Comparison of ENCODE assay signal across 22 mouse cellular contexts in the genomic region with DNA sequence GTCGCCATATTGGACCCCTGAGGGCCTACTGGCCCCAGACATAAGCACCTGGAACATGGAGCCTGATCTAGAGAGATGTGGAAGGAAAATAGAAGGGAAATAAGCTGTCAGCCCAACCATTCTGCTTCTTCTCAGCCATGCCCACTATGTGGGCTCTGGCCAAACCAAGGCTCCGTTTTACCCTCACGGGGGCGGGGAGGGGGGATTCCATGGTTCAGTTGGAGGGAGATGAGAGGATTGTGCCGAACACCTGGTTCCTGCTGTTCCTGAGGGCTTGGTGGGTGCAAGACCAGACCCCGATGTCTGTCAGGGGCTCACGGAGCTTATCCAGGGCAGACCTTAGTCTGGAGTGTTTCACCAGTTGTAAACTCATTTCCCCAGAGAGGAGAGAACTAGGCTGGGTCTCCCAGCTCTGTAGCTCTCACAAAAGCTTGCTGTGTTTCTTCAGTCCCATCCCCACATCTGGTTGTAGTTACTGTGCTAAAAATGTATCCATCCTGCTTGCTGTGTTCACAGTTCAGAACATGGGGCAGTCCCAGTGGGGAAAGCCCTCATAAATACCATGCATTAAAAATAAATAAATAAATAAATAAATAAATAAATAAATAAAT. TPM values are rescaled to one million over a fixed set of nuclear protein-coding genes. Genes with fewer than 3 reads are reported as not detected.
DNase-seq lines count a peak whose midpoint lies in the region; ATAC-seq and TF ChIP-seq lines count a peak whose summit lies in the region.
"Had no signal": no experiment of that assay in that cellular context is flagged by ENCODE, and none has a peak within 500 bp of the region (broad histone marks: within the 10 kb centered on the region; RNA-seq: fewer than 3 reads in every experiment).

No protein-coding gene starts in this region.

- no peak overlapping the region for H3K4me3 ChIP-seq in embryonic facial prominence, embryonic 10.5 days
- H3K4me3 ChIP-seq in limb, embryonic 14.5 days (replicated peaks; ENCODE audit: low read length): no peak overlapping the region
- H3K4me3 ChIP-seq: erythroblast, embryonic 14.5 days; heart, embryonic 10.5 days; hindbrain, embryonic 12.5 days; intestine, embryonic 15.5 days; liver, embryonic 15.5 days had no signal

- H3K4me2 ChIP-seq in limb, embryonic 14.5 days (replicated peaks; ENCODE audit: low read depth, low read length, severe bottlenecking): no peak overlapping the region; the same call in 1 of the 2 replicates
- H3K4me2 ChIP-seq: hindbrain, embryonic 12.5 days; intestine, embryonic 15.5 days; liver, embryonic 15.5 days; midbrain, embryonic 11.5 days had no signal

- peak; percentile 35 for DNase-seq in adipocyte (ENCODE audit: low spot score)
- peak; percentile 39 for DNase-seq in embryonic facial prominence, embryonic 10.5 days (ENCODE audit: low spot score)
- peak; percentile 64 for DNase-seq in limb, embryonic 14.5 days (ENCODE audit: low spot score)
- no peak for DNase-seq in frontal cortex, adult 2 months (ENCODE audit: extremely low spot score in 1 of 2, low spot score in 1 of 2)
- DNase-seq in layer of hippocampus, adult 8-10 months (ENCODE audit: low spot score in 2 of 2): no peak
- no peak for DNase-seq in right cerebral cortex, postnatal 36 days (ENCODE audit: low spot score in 2 of 2)
- DNase-seq: adrenal gland, postnatal 10 days; cerebellum, adult 11-12 months; cerebellum, postnatal 36 days; heart, postnatal 10 days; left cerebral cortex, postnatal 4 days; thymus, postnatal 4 days had no signal

- peaks cover 5% of the 10 kb centered on the region for H3K4me1 ChIP-seq in embryonic facial prominence, embryonic 10.5 days
- H3K4me1 ChIP-seq in limb, embryonic 14.5 days (ENCODE audit: control insufficient read depth, insufficient read depth, low read length): peaks cover 11% of the 10 kb centered on the region
- H3K4me1 ChIP-seq: heart, embryonic 10.5 days; hindbrain, embryonic 12.5 days; intestine, embryonic 15.5 days; liver, embryonic 15.5 days had no signal

- peak overlapping the region; percentile 41; the same call in 1 of the 2 replicates for H3K27ac ChIP-seq in embryonic facial prominence, embryonic 10.5 days (replicated peaks)
- H3K27ac ChIP-seq in limb, embryonic 14.5 days (replicated peaks; ENCODE audit: low read depth, low read length): peak overlapping the region; percentile 73
- H3K27ac ChIP-seq: heart, embryonic 10.5 days; hindbrain, embryonic 12.5 days; intestine, embryonic 15.5 days; liver, embryonic 15.5 days; macrophage had no signal

- TF ChIP-seq POLR2A in limb, embryonic 14.5 days (IDR thresholded peaks at IDR 0.05; ENCODE audit: borderline replicate concordance, extremely low read depth, insufficient read depth, insufficient read length): no peak

- ATAC-seq in erythroid progenitor cell, adult 5-6 weeks (replicated peaks; ENCODE audit: low FRiP score, poor library complexity, severe bottlenecking): 0 out of 2 replicates have a peak, but pooled peaks have one; percentile 19
- peak; percentile 84 for ATAC-seq in limb, embryonic 14.5 days (ENCODE audit: low FRiP score, low read depth)
- ATAC-seq: forebrain, embryonic 14.5 days; intestine, embryonic 15.5 days; Patski had no signal

- no peaks in the 10 kb centered on the region for H3K9me3 ChIP-seq in embryonic facial prominence, embryonic 10.5 days
- H3K9me3 ChIP-seq in limb, embryonic 14.5 days (ENCODE audit: control insufficient read depth, low read length): no peaks in the 10 kb centered on the region
- H3K9me3 ChIP-seq: heart, embryonic 10.5 days; hindbrain, embryonic 12.5 days; intestine, embryonic 15.5 days; liver, embryonic 15.5 days had no signal

- 62% methylated on average over 7 of the region's 7 CpGs for WGBS in embryonic facial prominence, embryonic 10.5 days
- WGBS in limb, embryonic 14.5 days: 37% methylated on average over 7 of the region's 7 CpGs

- H3K36me3 ChIP-seq in embryonic facial prominence, embryonic 10.5 days (replicated peaks): no peaks in the 10 kb centered on the region
- H3K36me3 ChIP-seq in limb, embryonic 14.5 days (ENCODE audit: control insufficient read depth, insufficient read depth, low read length): no peaks in the 10 kb centered on the region
- H3K36me3 ChIP-seq: heart, embryonic 10.5 days; hindbrain, embryonic 12.5 days; intestine, embryonic 15.5 days; liver, embryonic 15.5 days had no signal

- H3K27me3 ChIP-seq in embryonic facial prominence, embryonic 10.5 days (replicated peaks; ENCODE audit: low read depth, poor library complexity, severe bottlenecking): no peaks in the 10 kb centered on the region
- no peaks in the 10 kb centered on the region for H3K27me3 ChIP-seq in limb, embryonic 14.5 days (ENCODE audit: control insufficient read depth, insufficient read depth, low read length)
- H3K27me3 ChIP-seq: hindbrain, embryonic 12.5 days; intestine, embryonic 15.5 days; liver, embryonic 15.5 days; Patski had no signal

- no peak overlapping the region for H3K9ac ChIP-seq in limb, embryonic 14.5 days (ENCODE audit: low read depth, low read length, severe bottlenecking)
- H3K9ac ChIP-seq: hindbrain, embryonic 12.5 days; intestine, embryonic 15.5 days; liver, embryonic 15.5 days had no signal

RNA-seq across cellular contexts. Expression of a gene that starts 56.9 kb away (rescaled TPM):
- 8.4 and 10.2 TPM in 2 replicates for polyA plus RNA-seq in embryonic facial prominence, embryonic 10.5 days (2016; fragmentation: Nextera tagmentation; extraction: Ambion mirVana)
- 0.84 and 4.0 TPM in 2 replicates for total RNA-seq in erythroid progenitor cell, adult 5-6 weeks (2015; ENCODE audit: low replicate concordance)
- total RNA-seq in erythroid progenitor cell, adult 5-6 weeks (2017; ENCODE audit: low replicate concordance): 1.2 TPM in 1 of 2 replicates, not detected in the other
- 18.4 TPM in 2 replicates for polyA plus RNA-seq in limb, embryonic 14.5 days (2012; rRNA removed)
- polyA plus RNA-seq in limb, embryonic 14.5 days (2014; fragmentation: Nextera tagmentation; extraction: Ambion mirVana): 21.2 and 27.3 TPM in 2 replicates
- 51.5 and 55.8 TPM in 2 replicates for polyA plus RNA-seq in frontal cortex, adult 2 months (2012; rRNA removed)
- 100 to 1,000 TPM in 2 of 4 experiments, 10 to 100 TPM in 2; 96.3 to 116 (median 104) TPM for total RNA-seq in layer of hippocampus, adult 8-10 months (2022)

Comparison
In these comparisons a context has a peak if more than half of its experiments do, and no peak if none do; other contexts are left out.
1. DNase-seq: peak in adipocyte (single experiment), embryonic facial prominence, embryonic 10.5 days (single experiment) and limb, embryonic 14.5 days (single experiment); none in frontal cortex, adult 2 months (0 of 2), layer of hippocampus, adult 8-10 months (0 of 2) and right cerebral cortex, postnatal 36 days (0 of 2).